Mouse (Mus musculus) liver, embryonic 18 days (tissue): ENCODE measurements around the gene Ugt1a10. TPM values are rescaled to one million over a fixed set of nuclear protein-coding genes. Genes with fewer than 3 reads are reported as not detected.

Source experiments
- polyA plus RNA-seq: library from polyadenylated mRNA; depleted of rRNA; stranded (reverse); fragments of >200 nt; gene quantifications from 2 replicates; pipeline ENCODE4 v1.2.3, GENCODE M21; 2012; rRNA removed

Gene Ugt1a10
- polyA plus RNA-seq, result 0.07 and 0.12 TPM in 2 replicates

GRCm38 (mm10) chr1:88055088-88055487, at the start of gene Ugt1a10:
Gene Ugt1a10, plus strand, starts transcription at chr1:88055388.

GRCm38 (mm10) chr1:88008211-88008697, 46.9 kb upstream of the Ugt1a10 start, which contains the start of gene Usp40:
Gene Usp40, minus strand, starts transcription at chr1:88008551.

GRCm38 (mm10) chr1:88070495-88070894, 15.3 kb downstream of the Ugt1a10 start, which contains the start of gene Ugt1a9:
Gene Ugt1a9, plus strand, starts transcription at chr1:88070800.

GRCm38 (mm10) chr1:88087513-88087912, 32.3 kb downstream of the Ugt1a10 start, which contains the start of gene Ugt1a8:
Gene Ugt1a8, plus strand, starts transcription at chr1:88087813.

GRCm38 (mm10) chr1:88094941-88095492, 39.8 kb downstream of the Ugt1a10 start, which contains the start of gene Ugt1a7c:
Gene Ugt1a7c, plus strand, starts transcription at chr1:88095062.

GRCm38 (mm10) chr1:88103019-88103418, 47.8 kb downstream of the Ugt1a10 start, which contains the start of gene Ugt1a6b:
Gene Ugt1a6b, plus strand, starts transcription at chr1:88103252.

GRCm38 (mm10) chr1:88134457-88135011, 79.3 kb downstream of the Ugt1a10 start, which contains the start of gene Ugt1a6a:
Gene Ugt1a6a, plus strand, starts transcription at chr1:88134809.

GRCm38 (mm10) chr1:88165711-88166110, 110.5 kb downstream of the Ugt1a10 start, which contains the start of gene Ugt1a5:
Gene Ugt1a5, plus strand, starts transcription at chr1:88166012.

GRCm38 (mm10) chr1:88200456-88200855, 145.3 kb downstream of the Ugt1a10 start, which contains the start of gene Ugt1a2:
Gene Ugt1a2, plus strand, starts transcription at chr1:88200601.

GRCm38 (mm10) chr1:88205294-88205922, 150.2 kb downstream of the Ugt1a10 start, which contains the start of gene Dnajb3:
Gene Dnajb3, minus strand, starts transcription at chr1:88205782.

GRCm38 (mm10) chr1:88211812-88212211, 156.6 kb downstream of the Ugt1a10 start, which contains the start of gene Ugt1a1:
Gene Ugt1a1, plus strand, starts transcription at chr1:88211959.

GRCm38 (mm10) chr1:88226670-88227379, 171.6 kb downstream of the Ugt1a10 start, which contains the start of gene Mroh2a:
Gene Mroh2a, plus strand, starts transcription at chr1:88226986.

Other genes with a start within 250 kb of the Ugt1a10 start
- 11.8 and 13.1 TPM in 2 replicates for gene Dgkd, start 202.1 kb upstream of the Ugt1a10 start, polyA plus RNA-seq
- 9.2 and 10.4 TPM in 2 replicates for gene Usp40, start 46.8 kb upstream of the Ugt1a10 start, polyA plus RNA-seq
- 0.25 and 0.28 TPM in 2 replicates for gene Ugt1a9, start 15.4 kb downstream of the Ugt1a10 start, polyA plus RNA-seq
- gene Ugt1a8, start 32.4 kb downstream of the Ugt1a10 start, polyA plus RNA-seq, result 0.01 and 0.02 TPM in 2 replicates
- gene Ugt1a7c, start 39.7 kb downstream of the Ugt1a10 start, polyA plus RNA-seq, result 2.7 and 3.7 TPM in 2 replicates
- gene Ugt1a6b, start 47.9 kb downstream of the Ugt1a10 start, polyA plus RNA-seq, result 17.5 and 23.6 TPM in 2 replicates
- 20.2 and 26.6 TPM in 2 replicates for gene Ugt1a6a, start 79.4 kb downstream of the Ugt1a10 start, polyA plus RNA-seq
- gene Ugt1a5, start 110.6 kb downstream of the Ugt1a10 start, polyA plus RNA-seq, result 0.37 and 0.50 TPM in 2 replicates
- 0.06 and 0.12 TPM in 2 replicates for gene Ugt1a2, start 145.2 kb downstream of the Ugt1a10 start, polyA plus RNA-seq
- 3.4 and 4.7 TPM in 2 replicates for gene Dnajb3, start 150.4 kb downstream of the Ugt1a10 start, polyA plus RNA-seq
- gene Ugt1a1, start 156.6 kb downstream of the Ugt1a10 start, polyA plus RNA-seq, result 78.8 and 129 TPM in 2 replicates
- gene Mroh2a, start 171.6 kb downstream of the Ugt1a10 start, polyA plus RNA-seq, result 3.6 and 4.9 TPM in 2 replicates
- gene Hjurp, start 222.2 kb downstream of the Ugt1a10 start, polyA plus RNA-seq, result 54.5 and 64.0 TPM in 2 replicates
- gene Trpm8, start 222.3 kb downstream of the Ugt1a10 start, polyA plus RNA-seq, result not detected in 2 replicates